In genomic region chr17:24646381-24646780, GRCm38 (mm10) we compare ENCODE assay signal across 15 mouse cellular contexts. TPM values are rescaled to one million over a fixed set of nuclear protein-coding genes. Genes with fewer than 3 reads are reported as not detected.
DNase-seq lines count a peak whose midpoint lies in the region; ATAC-seq lines count a peak whose summit lies in the region.
"Had no signal": no experiment of that assay in that cellular context is flagged by ENCODE, and none has a peak within 500 bp of the region (broad histone marks: within the 10 kb centered on the region; RNA-seq: fewer than 3 reads in every experiment).

No protein-coding gene starts in this region.

- H3K4me3 ChIP-seq in heart, embryonic 10.5 days: no peak overlapping the region
- no peak overlapping the region for H3K4me3 ChIP-seq in kidney, embryonic 15.5 days (replicated peaks)
- H3K4me3 ChIP-seq in lung, embryonic 16.5 days (ENCODE audit: low read length): no peak overlapping the region
- no peak overlapping the region for H3K4me3 ChIP-seq in limb, embryonic 13.5 days
- H3K4me3 ChIP-seq: embryonic facial prominence, embryonic 12.5 days; forebrain, embryonic 10.5 days; myocyte had no signal

- H3K36me3 ChIP-seq in heart, embryonic 10.5 days: peaks cover 3% of the 10 kb centered on the region; the same call in 1 of the 2 replicates
- H3K36me3 ChIP-seq in kidney, embryonic 15.5 days: peaks cover 15% of the 10 kb centered on the region; the same call in 1 of the 2 replicates
- no peaks in the 10 kb centered on the region; the same call in 1 of the 2 replicates for H3K36me3 ChIP-seq in lung, embryonic 16.5 days (ENCODE audit: control insufficient read depth, insufficient read depth, low read length)
- peaks cover 56% of the 10 kb centered on the region for H3K36me3 ChIP-seq in limb, embryonic 13.5 days
- H3K36me3 ChIP-seq: forebrain, embryonic 10.5 days had no signal

- peaks cover 89% of the 10 kb centered on the region for H3K27me3 ChIP-seq in heart, embryonic 10.5 days (ENCODE audit: insufficient read depth, poor library complexity, severe bottlenecking)
- peaks cover 10% of the 10 kb centered on the region for H3K27me3 ChIP-seq in kidney, embryonic 15.5 days
- H3K27me3 ChIP-seq in lung, embryonic 16.5 days (ENCODE audit: control insufficient read depth, insufficient read depth, low read depth, low read length): no peaks in the 10 kb centered on the region
- 0 out of 2 replicates have a peak, but pooled peaks cover 3% of the 10 kb centered on the region for H3K27me3 ChIP-seq in limb, embryonic 13.5 days
- H3K27me3 ChIP-seq: embryonic facial prominence, embryonic 12.5 days had no signal

- WGBS in heart, embryonic 10.5 days: 80% methylated on average over 4 of the region's 4 CpGs
- 79% methylated on average over 4 of the region's 4 CpGs for WGBS in kidney, embryonic 15.5 days
- WGBS in lung, embryonic 16.5 days: 80% methylated on average over 4 of the region's 4 CpGs
- 82% methylated on average over 4 of the region's 4 CpGs for WGBS in limb, embryonic 13.5 days

- DNase-seq in heart, embryonic 10.5 days (ENCODE audit: low spot score): no peak
- DNase-seq in heart, adult 11 months: no peak
- DNase-seq in kidney, adult 8-10 months: no peak
- no peak for DNase-seq in lung, postnatal 14 days
- no peak for DNase-seq in gastrocnemius, postnatal 10 days
- DNase-seq: right cerebral cortex, postnatal 25 days; thymus, adult 2 months had no signal

- H3K27ac ChIP-seq in heart, embryonic 10.5 days: peak overlapping the region; percentile 75; the same call in 1 of the 2 replicates
- peak overlapping the region; percentile 88 for H3K27ac ChIP-seq in kidney, embryonic 15.5 days
- peak overlapping the region; percentile 65 for H3K27ac ChIP-seq in lung, embryonic 16.5 days (ENCODE audit: low read length)
- H3K27ac ChIP-seq in limb, embryonic 13.5 days: 0 out of 2 replicates have a peak overlapping the region, but pooled peaks have one; percentile 10
- H3K27ac ChIP-seq: embryonic facial prominence, embryonic 12.5 days had no signal

- H3K4me2 ChIP-seq in kidney, embryonic 15.5 days: peak overlapping the region; percentile 99
- no peak overlapping the region for H3K4me2 ChIP-seq in lung, embryonic 16.5 days (ENCODE audit: low read depth, low read length)
- no peak overlapping the region for H3K4me2 ChIP-seq in limb, embryonic 13.5 days (replicated peaks)
- H3K4me2 ChIP-seq: embryonic facial prominence, embryonic 12.5 days had no signal

- H3K9ac ChIP-seq in kidney, embryonic 15.5 days: no peak overlapping the region
- H3K9ac ChIP-seq in lung, embryonic 16.5 days (ENCODE audit: low read length): no peak overlapping the region
- H3K9ac ChIP-seq in limb, embryonic 13.5 days: no peak overlapping the region
- H3K9ac ChIP-seq: embryonic facial prominence, embryonic 12.5 days had no signal

- H3K9me3 ChIP-seq in heart, embryonic 10.5 days: no peaks in the 10 kb centered on the region
- no peaks in the 10 kb centered on the region for H3K9me3 ChIP-seq in kidney, embryonic 15.5 days (replicated peaks)
- H3K9me3 ChIP-seq in lung, embryonic 16.5 days (ENCODE audit: control insufficient read depth, low read length): no peaks in the 10 kb centered on the region
- no peaks in the 10 kb centered on the region for H3K9me3 ChIP-seq in limb, embryonic 13.5 days
- H3K9me3 ChIP-seq: embryonic facial prominence, embryonic 12.5 days; forebrain, embryonic 10.5 days had no signal

- H3K4me1 ChIP-seq in heart, embryonic 10.5 days: peaks cover 74% of the 10 kb centered on the region
- peaks cover 69% of the 10 kb centered on the region for H3K4me1 ChIP-seq in kidney, embryonic 15.5 days
- peaks cover 47% of the 10 kb centered on the region for H3K4me1 ChIP-seq in lung, embryonic 16.5 days (replicated peaks; ENCODE audit: control insufficient read depth, insufficient read depth, low read length)
- H3K4me1 ChIP-seq in limb, embryonic 13.5 days: peaks cover 64% of the 10 kb centered on the region

- no peak for ATAC-seq in kidney, embryonic 15.5 days (replicated peaks; ENCODE audit: low FRiP score)
- no peak for ATAC-seq in lung, embryonic 16.5 days (ENCODE audit: low read depth)
- no peak for ATAC-seq in limb, embryonic 13.5 days (ENCODE audit: low FRiP score, low read depth)

RNA-seq across cellular contexts. Expression of gene Slc9a3r2, which starts 3.7 kb away (rescaled TPM):
- polyA plus RNA-seq in heart, embryonic 10.5 days (2016; fragmentation: Nextera tagmentation; extraction: Ambion mirVana): 51.5 and 51.9 TPM in 2 replicates
- polyA plus RNA-seq in kidney, embryonic 15.5 days (2015; fragmentation: Nextera tagmentation; extraction: Ambion mirVana): 101 and 106 TPM in 2 replicates
- polyA plus RNA-seq in lung, embryonic 16.5 days (2015; fragmentation: Nextera tagmentation; extraction: Ambion mirVana): 95.5 and 98.1 TPM in 2 replicates
- polyA plus RNA-seq in limb, embryonic 13.5 days (2015; fragmentation: Nextera tagmentation; extraction: Ambion mirVana): 58.1 and 59.3 TPM in 2 replicates
- total RNA-seq in gastrocnemius, postnatal 10 days (2021): 10 to 100 TPM; 30.1 to 33.4 TPM

RNA-seq across cellular contexts. Expression of gene Npw, which starts 11.9 kb away (rescaled TPM):
- polyA plus RNA-seq in heart, embryonic 10.5 days (2016; fragmentation: Nextera tagmentation; extraction: Ambion mirVana): 0.28 TPM in 1 of 2 replicates, not detected in the other
- polyA plus RNA-seq in kidney, embryonic 15.5 days (2015; fragmentation: Nextera tagmentation; extraction: Ambion mirVana): 0.35 and 0.43 TPM in 2 replicates
- polyA plus RNA-seq in lung, embryonic 16.5 days (2015; fragmentation: Nextera tagmentation; extraction: Ambion mirVana): 1.1 and 2.3 TPM in 2 replicates
- polyA plus RNA-seq in limb, embryonic 13.5 days (2015; fragmentation: Nextera tagmentation; extraction: Ambion mirVana): 0.80 TPM in 2 replicates
- not detected for total RNA-seq in gastrocnemius, postnatal 10 days (2021)
- total RNA-seq: adrenal gland, postnatal 36 days had no signal
- polyA plus RNA-seq: forebrain, embryonic 10.5 days; frontal cortex, adult 2 months; myocyte had no signal

RNA-seq across cellular contexts. Expression of gene Nthl1, which starts 13.9 kb away (rescaled TPM):
- polyA plus RNA-seq in heart, embryonic 10.5 days (2016; fragmentation: Nextera tagmentation; extraction: Ambion mirVana): 15.0 and 19.8 TPM in 2 replicates
- 20.0 and 20.6 TPM in 2 replicates for polyA plus RNA-seq in kidney, embryonic 15.5 days (2015; fragmentation: Nextera tagmentation; extraction: Ambion mirVana)
- polyA plus RNA-seq in lung, embryonic 16.5 days (2015; fragmentation: Nextera tagmentation; extraction: Ambion mirVana): 17.6 and 17.9 TPM in 2 replicates
- 23.7 and 25.0 TPM in 2 replicates for polyA plus RNA-seq in limb, embryonic 13.5 days (2015; fragmentation: Nextera tagmentation; extraction: Ambion mirVana)
- total RNA-seq in gastrocnemius, postnatal 10 days (2021): 1 to 10 TPM; 4.3 TPM

RNA-seq across cellular contexts. Expression of gene Tsc2, which starts 14.0 kb away (rescaled TPM):
- polyA plus RNA-seq in heart, embryonic 10.5 days (2016; fragmentation: Nextera tagmentation; extraction: Ambion mirVana): 56.9 and 66.4 TPM in 2 replicates
- 60.8 and 71.0 TPM in 2 replicates for polyA plus RNA-seq in kidney, embryonic 15.5 days (2015; fragmentation: Nextera tagmentation; extraction: Ambion mirVana)
- 54.0 and 58.2 TPM in 2 replicates for polyA plus RNA-seq in lung, embryonic 16.5 days (2015; fragmentation: Nextera tagmentation; extraction: Ambion mirVana)
- 65.5 and 72.2 TPM in 2 replicates for polyA plus RNA-seq in limb, embryonic 13.5 days (2015; fragmentation: Nextera tagmentation; extraction: Ambion mirVana)
- total RNA-seq in gastrocnemius, postnatal 10 days (2021): 10 to 100 TPM; 51.7 to 61.1 TPM

RNA-seq across cellular contexts. Expression of gene Zfp598, which starts 23.1 kb away (rescaled TPM):
- 22.3 and 26.2 TPM in 2 replicates for polyA plus RNA-seq in heart, embryonic 10.5 days (2016; fragmentation: Nextera tagmentation; extraction: Ambion mirVana)
- polyA plus RNA-seq in kidney, embryonic 15.5 days (2015; fragmentation: Nextera tagmentation; extraction: Ambion mirVana): 23.9 and 27.6 TPM in 2 replicates
- 15.0 and 18.1 TPM in 2 replicates for polyA plus RNA-seq in lung, embryonic 16.5 days (2015; fragmentation: Nextera tagmentation; extraction: Ambion mirVana)
- polyA plus RNA-seq in limb, embryonic 13.5 days (2015; fragmentation: Nextera tagmentation; extraction: Ambion mirVana): 22.2 and 24.7 TPM in 2 replicates
- total RNA-seq in gastrocnemius, postnatal 10 days (2021): 10 to 100 TPM; 18.0 to 21.0 TPM

Comparison
In these comparisons a context has a peak if more than half of its experiments do, and no peak if none do; other contexts are left out.
1. H3K27ac ChIP-seq: peak in every context shown above with its lines; median percentile 88 in kidney, embryonic 15.5 days; 75 in heart, embryonic 10.5 days; 65 in lung, embryonic 16.5 days; 10 in limb, embryonic 13.5 days.